Mouse (Mus musculus): ENCODE results near the gene Col16a1.

Col16a1 gene

GRCm38 (mm10) chr4:130085246-130085820 lies 37.7 kb downstream of the Col16a1 start:
- peak; percentile 59 to 60 for DNase-seq

GRCm38 (mm10) chr4:130087293-130087692 lies 39.7 kb downstream of the Col16a1 start:
- DNase-seq, result peak; percentile 99

GRCm38 (mm10) chr4:130095137-130095536 lies 47.5 kb downstream of the Col16a1 start:
- no peak for DNase-seq

GRCm38 (mm10) chr4:130101183-130101582 lies 53.5 kb downstream of the Col16a1 start:
- DNase-seq, result peak; percentile 63 to 70

- no peak for DNase-seq
Observed at GRCm38 (mm10) chr4:130102111-130102651, 54.5 kb downstream of the Col16a1 start, which contains the start of gene Pef1. Gene Pef1, plus strand, starts transcription at chr4:130102558.

GRCm38 (mm10) chr4:130103632-130104031 lies 56.0 kb downstream of the Col16a1 start:
- DNase-seq, result no peak

GRCm38 (mm10) chr4:130104584-130104983 lies 56.9 kb downstream of the Col16a1 start:
- DNase-seq, result no peak

- no peak for DNase-seq
Observed at GRCm38 (mm10) chr4:130107065-130107443, 59.4 kb downstream of the Col16a1 start.

- DNase-seq, result peak; percentile 100
Observed at GRCm38 (mm10) chr4:130107444-130108131, 59.9 kb downstream of the Col16a1 start.

GRCm38 (mm10) chr4:130108929-130109328 lies 61.3 kb downstream of the Col16a1 start:
- no peak for DNase-seq

- no peak for DNase-seq
Observed at GRCm38 (mm10) chr4:130109666-130110065, 62.0 kb downstream of the Col16a1 start.

GRCm38 (mm10) chr4:130110091-130110490 lies 62.5 kb downstream of the Col16a1 start:
- no peak for DNase-seq

- DNase-seq, result no peak
Observed at GRCm38 (mm10) chr4:130112299-130112698, 64.7 kb downstream of the Col16a1 start.

- no peak for DNase-seq
Observed at GRCm38 (mm10) chr4:130112732-130113131, 65.1 kb downstream of the Col16a1 start.

GRCm38 (mm10) chr4:130120752-130121151 lies 73.1 kb downstream of the Col16a1 start:
- DNase-seq, result no peak

GRCm38 (mm10) chr4:130121560-130121959 lies 73.9 kb downstream of the Col16a1 start:
- no peak for DNase-seq

GRCm38 (mm10) chr4:130123020-130123419 lies 75.4 kb downstream of the Col16a1 start:
- DNase-seq, result no peak

GRCm38 (mm10) chr4:130124110-130124509 lies 76.5 kb downstream of the Col16a1 start:
- no peak for DNase-seq

- DNase-seq, result no peak
Observed at GRCm38 (mm10) chr4:130125164-130125563, 77.5 kb downstream of the Col16a1 start.

GRCm38 (mm10) chr4:130125935-130126334 lies 78.3 kb downstream of the Col16a1 start:
- no peak for DNase-seq

GRCm38 (mm10) chr4:130128907-130129306 lies 81.3 kb downstream of the Col16a1 start:
- DNase-seq, result no peak

- DNase-seq, result no peak
Observed at GRCm38 (mm10) chr4:130130082-130130481, 82.4 kb downstream of the Col16a1 start.

- peak; percentile 28 to 54 for DNase-seq
Observed at GRCm38 (mm10) chr4:130130641-130131350, 83.2 kb downstream of the Col16a1 start.

All from cerebellum, postnatal 14 days (tissue).